Mouse (Mus musculus) intestine, embryonic 14.5 days (tissue): ENCODE measurements around the gene Zbtb8a. TPM values are rescaled to one million over a fixed set of nuclear protein-coding genes. Genes with fewer than 3 reads are reported as not detected.

Experiments used
- ATAC-seq: fragments of 200-750 bp; cut with Nextera tagmentation; replicated peaks from 2 replicates; pipeline ENCODE4 v1.8.0; 2017; ENCODE audit warnings: low read depth, moderate number of reproducible peaks, moderate TSS enrichment, moderate library complexity; ENCODE audit not compliant: low FRiP score, low TSS enrichment
- DNase-seq: peaks from one replicate; pipeline ENCODE4 v3.0.0-alpha.2; 2018; ENCODE audit warnings: low spot score
- H3K27ac ChIP-seq: fragments of 300-500 bp; sonication (generic); 2 replicates; pipeline ENCODE4 v1.5.1; 2014; ENCODE audit warnings: low read depth, mild to moderate bottlenecking, control low read depth
- H3K27me3 ChIP-seq: fragments of 300-500 bp; sonication (generic); replicated peaks from 2 replicates; pipeline ENCODE4 v1.6.1; 2014; ENCODE audit warnings: low read length, control low read depth; ENCODE audit not compliant: control insufficient read depth, insufficient read depth
- H3K36me3 ChIP-seq: fragments of 300-500 bp; sonication (generic); 2 replicates; pipeline ENCODE4 v1.6.1; 2014; ENCODE audit warnings: low read length, control low read depth; ENCODE audit not compliant: control insufficient read depth, insufficient read depth
- H3K4me1 ChIP-seq: fragments of 300-500 bp; sonication (generic); replicated peaks from 2 replicates; pipeline ENCODE4 v1.6.1; 2014; ENCODE audit warnings: low read length, control low read depth, mixed read lengths; ENCODE audit not compliant: control insufficient read depth, insufficient read depth
- H3K4me2 ChIP-seq: fragments of 300-500 bp; sonication (generic); 2 replicates; pipeline ENCODE4 v1.6.1; 2014; ENCODE audit warnings: low read length
- H3K4me3 ChIP-seq: fragments of 300-500 bp; sonication (generic); 2 replicates; pipeline ENCODE4 v1.5.1; 2014; ENCODE audit warnings: low read depth, low read length, control low read depth, mixed read lengths
- H3K9ac ChIP-seq: fragments of 300-500 bp; sonication (generic); 2 replicates; pipeline ENCODE4 v1.6.1; 2014; ENCODE audit warnings: mild to moderate bottlenecking, low read length
- H3K9me3 ChIP-seq: fragments of 300-500 bp; sonication (generic); 2 replicates; pipeline ENCODE4 v1.6.1; 2016; ENCODE audit warnings: low read length, control low read depth; ENCODE audit not compliant: control insufficient read depth
- WGBS: fragments of 180-500 bp; shearing (Covaris S2); extraction: QIAGEN DNeasy Blood & Tissue Kit; methylation state at CpG from one replicate; pipeline ENCODE4 v1.1.7; 2014; 5-methylcytosine and 5-hydroxymethylcytosine counted together
- polyA plus RNA-seq: library from polyadenylated mRNA; unstranded; fragments of >200 nt; fragmentation: Nextera tagmentation; extraction: Ambion mirVana; gene quantifications from 2 replicates; pipeline ENCODE4 v1.2.1, GENCODE M21; 2014

The Zbtb8a gene
- polyA plus RNA-seq, 1 experiment from 2014 or later = 7.6 TPM

DNA sequence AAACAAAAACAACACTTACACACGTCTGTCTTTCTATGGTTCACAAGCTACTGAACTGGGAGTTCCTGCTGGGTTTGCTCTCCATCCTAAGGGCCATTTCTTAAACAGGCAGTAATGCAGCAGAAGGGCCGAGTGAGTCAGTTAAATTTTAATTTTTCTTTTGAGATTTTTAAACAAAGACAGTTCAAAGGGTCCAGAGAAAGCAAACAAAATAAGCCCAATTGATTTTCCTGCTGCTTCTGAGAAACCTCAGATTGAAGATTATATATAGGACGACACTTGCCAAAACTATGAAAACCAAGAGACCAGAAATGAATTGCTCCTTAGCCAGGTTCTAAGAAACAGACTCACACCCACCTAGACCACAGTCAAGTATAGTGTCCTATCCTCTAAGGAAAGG lies 64.0 kb downstream of the Zbtb8a start:
- Histone ChIP-seq H3K4me2 (no peak overlapping the region), H3K27me3 (no peaks in the 10 kb centered on the region), H3K4me1 (no peaks in the 10 kb centered on the region), H3K4me3 (no peak overlapping the region), H3K27ac (no peak overlapping the region), H3K9ac (no peak overlapping the region), H3K36me3 (peaks cover 94% of the 10 kb centered on the region), H3K9me3 (no peaks in the 10 kb centered on the region)
- no peak for ATAC-seq
- WGBS = 59% methylated on average over 3 of the region's 3 CpGs
- DNase-seq = no peak

DNA sequence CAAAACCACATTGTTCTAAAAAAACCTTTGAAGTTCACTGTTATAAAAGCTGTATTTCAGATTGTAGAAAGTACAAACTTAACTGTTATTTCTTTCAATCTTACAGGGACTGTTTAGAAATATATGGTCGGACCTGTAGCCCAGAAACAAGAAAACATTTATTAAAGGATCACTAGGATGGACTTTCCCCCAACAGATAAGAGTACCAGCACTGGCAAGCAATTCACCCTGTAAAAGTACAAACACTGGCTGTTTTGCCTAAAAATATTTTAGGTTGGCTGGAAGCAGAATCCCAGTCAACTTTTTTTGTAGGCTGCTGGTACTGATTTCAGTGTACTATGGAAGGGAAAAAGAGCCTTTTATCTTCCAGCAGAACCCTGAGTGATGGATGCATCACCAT lies 70.0 kb downstream of the Zbtb8a start:
- ATAC-seq (no peak), DNase-seq (no peak)
- no peak overlapping the region for H3K4me2 ChIP-seq
- no peaks in the 10 kb centered on the region for H3K27me3 ChIP-seq
- H3K9ac ChIP-seq = no peak overlapping the region
- H3K27ac ChIP-seq = no peak overlapping the region
- WGBS = 87% methylated on average over 1 of the region's 1 CpGs
- H3K36me3 ChIP-seq = peaks cover 63% of the 10 kb centered on the region
- no peaks in the 10 kb centered on the region for H3K4me1 ChIP-seq
- H3K9me3 ChIP-seq = no peaks in the 10 kb centered on the region
- no peak overlapping the region for H3K4me3 ChIP-seq

DNA sequence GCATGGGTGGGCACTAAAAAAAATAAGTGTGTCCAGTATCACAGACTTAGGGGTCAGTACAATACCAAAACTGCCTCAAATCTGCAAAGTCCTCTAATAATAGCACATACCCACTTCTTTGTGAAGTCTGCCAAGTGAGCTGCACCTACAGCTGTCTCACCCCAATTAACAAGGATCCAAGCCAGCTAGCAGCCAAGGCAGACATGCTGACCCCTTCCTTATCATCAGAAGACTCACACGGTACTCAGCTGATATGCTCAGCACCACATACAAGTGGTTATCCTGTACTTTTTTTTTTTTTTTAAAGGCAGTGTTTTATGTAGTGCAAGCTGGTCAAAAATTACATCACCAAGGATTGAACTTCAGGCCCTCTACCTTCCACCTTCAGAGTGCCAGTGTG lies 73.6 kb downstream of the Zbtb8a start:
- peaks cover 3% of the 10 kb centered on the region; the same call in 1 of the 2 replicates for H3K9me3 ChIP-seq
- H3K27ac ChIP-seq = no peak overlapping the region
- WGBS = 59% methylated on average over 1 of the region's 1 CpGs
- H3K27me3 ChIP-seq = no peaks in the 10 kb centered on the region
- H3K4me2 ChIP-seq = no peak overlapping the region
- no peaks in the 10 kb centered on the region for H3K4me1 ChIP-seq
- DNase-seq = no peak
- H3K36me3 ChIP-seq = peaks cover 33% of the 10 kb centered on the region
- no peak overlapping the region for H3K9ac ChIP-seq
- ATAC-seq = no peak
- H3K4me3 ChIP-seq = no peak overlapping the region

DNA sequence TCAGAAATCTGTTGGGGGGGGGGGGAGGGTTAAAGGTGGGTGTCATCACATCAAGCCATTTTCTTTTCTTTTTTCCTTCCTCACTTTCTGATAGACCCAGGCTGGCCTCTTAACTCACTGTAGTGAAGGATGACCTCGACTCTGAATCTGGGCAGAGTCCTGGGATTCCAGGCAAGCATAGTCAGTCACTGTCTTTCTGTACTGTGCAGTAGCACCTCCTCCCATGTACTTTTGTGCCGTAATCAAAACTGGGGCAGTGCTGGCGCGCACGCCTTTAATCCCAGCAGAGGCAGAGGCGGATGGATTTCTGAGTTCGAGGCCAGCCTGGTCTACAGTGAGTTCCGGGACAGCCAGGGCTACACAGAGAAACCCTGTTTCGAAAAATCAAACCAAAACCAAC lies 74.1 kb downstream of the Zbtb8a start:
- DNase-seq (no peak), ATAC-seq (peak; percentile 60; the same call in 1 of the 2 replicates)
- Histone ChIP-seq H3K9me3 (peaks cover 3% of the 10 kb centered on the region; the same call in 1 of the 2 replicates), H3K4me2 (no peak overlapping the region), H3K36me3 (peaks cover 28% of the 10 kb centered on the region), H3K4me3 (no peak overlapping the region), H3K27me3 (no peaks in the 10 kb centered on the region), H3K9ac (no peak overlapping the region), H3K4me1 (no peaks in the 10 kb centered on the region), H3K27ac (no peak overlapping the region)
- WGBS = 85% methylated on average over 9 of the region's 9 CpGs

Other genes with a start within 250 kb of the Zbtb8a start
- gene Fndc5, start 241.1 kb downstream of the Zbtb8a start, polyA plus RNA-seq = 1.7 and 2.4 TPM in 2 replicates
- gene S100pbp, start 188.4 kb downstream of the Zbtb8a start, polyA plus RNA-seq = 14.6 and 19.5 TPM in 2 replicates
- gene Yars, start 188.4 kb downstream of the Zbtb8a start, polyA plus RNA-seq = 92.9 and 97.2 TPM in 2 replicates
- gene C77080, start 116.7 kb downstream of the Zbtb8a start, polyA plus RNA-seq = 7.2 and 7.4 TPM in 2 replicates
- 1.3 and 2.1 TPM in 2 replicates for gene Sync, start 90.5 kb downstream of the Zbtb8a start, polyA plus RNA-seq
- 333 and 352 TPM in 2 replicates for gene Rbbp4, start 42.7 kb downstream of the Zbtb8a start, polyA plus RNA-seq
- gene Zbtb8os, start 42.4 kb downstream of the Zbtb8a start, polyA plus RNA-seq = 46.9 and 51.3 TPM in 2 replicates
- gene Zbtb8b, start 62.7 kb upstream of the Zbtb8a start, polyA plus RNA-seq = 1.7 TPM in 2 replicates
- 21.8 and 24.6 TPM in 2 replicates for gene Bsdc1, start 83.5 kb upstream of the Zbtb8a start, polyA plus RNA-seq
- gene Tssk3, start 112.9 kb upstream of the Zbtb8a start, polyA plus RNA-seq = not detected in 2 replicates
- gene Fam229a, start 113.1 kb upstream of the Zbtb8a start, polyA plus RNA-seq = 0.47 TPM in 1 of 2 replicates, not detected in the other
- 595 and 619 TPM in 2 replicates for gene Marcksl1, start 135.5 kb upstream of the Zbtb8a start, polyA plus RNA-seq
- gene Hdac1, start 164.6 kb upstream of the Zbtb8a start, polyA plus RNA-seq = 212 and 230 TPM in 2 replicates
- 7.9 and 8.1 TPM in 2 replicates for gene Lck, start 195.5 kb upstream of the Zbtb8a start, polyA plus RNA-seq
- 1.5 and 1.8 TPM in 2 replicates for gene Fam167b, start 200.4 kb upstream of the Zbtb8a start, polyA plus RNA-seq
- gene Eif3i, start 222.5 kb upstream of the Zbtb8a start, polyA plus RNA-seq = 349 and 356 TPM in 2 replicates
- gene Tmem234, start 222.6 kb upstream of the Zbtb8a start, polyA plus RNA-seq = 197 and 212 TPM in 2 replicates
- 2.6 and 3.7 TPM in 2 replicates for gene Dcdc2b, start 236.1 kb upstream of the Zbtb8a start, polyA plus RNA-seq
- gene Iqcc, start 241.0 kb upstream of the Zbtb8a start, polyA plus RNA-seq = 26.2 and 26.4 TPM in 2 replicates
- 43.1 and 45.5 TPM in 2 replicates for gene Ccdc28b, start 245.8 kb upstream of the Zbtb8a start, polyA plus RNA-seq